Mouse (Mus musculus) limb, embryonic 10.5 days (tissue): ENCODE data around the gene Ercc4. TPM values are rescaled to one million over a fixed set of nuclear protein-coding genes. Genes with fewer than 3 reads are reported as not detected.

Experiments used
- DNase-seq: peaks from one replicate; pipeline ENCODE4 v3.0.0-alpha.2; 2017; ENCODE audit warnings: low spot score
- H3K27ac ChIP-seq: fragments of 300-500 bp; sonication (generic); 2 replicates; pipeline ENCODE4 v1.5.1; 2016; ENCODE audit warnings: mild to moderate bottlenecking
- H3K27me3 ChIP-seq: fragments of 300-500 bp; sonication (generic); 2 replicates; pipeline ENCODE4 v1.6.1; 2016; ENCODE audit warnings: low read depth, mild to moderate bottlenecking; ENCODE audit not compliant: poor library complexity, severe bottlenecking
- H3K36me3 ChIP-seq: fragments of 300-500 bp; sonication (generic); 2 replicates; pipeline ENCODE4 v1.6.1; 2016; ENCODE audit warnings: mild to moderate bottlenecking, moderate library complexity
- H3K4me1 ChIP-seq: fragments of 300-500 bp; sonication (generic); 2 replicates; pipeline ENCODE4 v1.6.1; 2016
- H3K4me3 ChIP-seq: fragments of 300-500 bp; sonication (generic); 2 replicates; pipeline ENCODE4 v1.5.1; 2016; ENCODE audit warnings: mild to moderate bottlenecking, moderate library complexity
- H3K9me3 ChIP-seq: fragments of 300-500 bp; sonication (generic); replicated peaks from 2 replicates; pipeline ENCODE4 v1.6.1; 2016; ENCODE audit warnings: mild to moderate bottlenecking
- whole genome bisulfite sequencing: fragments of 180-500 bp; shearing (Covaris S2); methylation state at CpG from one replicate; pipeline ENCODE4 v1.1.7; 2016; 5-methylcytosine and 5-hydroxymethylcytosine counted together
- polyA plus RNA-seq: library from polyadenylated mRNA; unstranded; fragments of >200 nt; fragmentation: Nextera tagmentation; extraction: Ambion mirVana; gene quantifications from 2 replicates; pipeline ENCODE4 v1.2.1, GENCODE M21; 2016

The Ercc4 gene
- polyA plus RNA-seq, 1 experiment from 2014 or later = 12.2 TPM

DNA sequence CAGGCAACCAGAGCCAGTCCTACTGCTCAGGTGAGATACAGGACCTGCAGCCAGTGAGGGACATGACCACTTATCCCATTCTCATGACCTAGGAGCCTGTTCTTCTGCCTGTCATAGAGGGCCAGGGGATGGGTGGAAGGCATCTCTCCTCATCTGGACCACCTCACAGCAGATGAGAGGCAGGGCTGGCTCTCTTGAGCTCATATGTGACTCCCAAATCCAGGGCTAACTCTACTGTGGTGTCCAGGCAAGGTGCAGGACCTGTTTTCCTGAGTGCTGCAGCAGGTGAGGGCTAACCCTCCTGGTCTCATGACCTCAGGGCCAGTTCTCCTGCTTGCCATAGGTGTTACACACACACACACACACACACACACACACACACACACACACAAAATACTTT lies 44.9 kb downstream of the Ercc4 start:
- no peak for DNase-seq
- 0 out of 2 replicates have a peak, but pooled peaks cover 4% of the 10 kb centered on the region for H3K4me1 ChIP-seq
- no peak overlapping the region for H3K4me3 ChIP-seq
- H3K27ac ChIP-seq = no peak overlapping the region
- no peaks in the 10 kb centered on the region for H3K27me3 ChIP-seq
- H3K36me3 ChIP-seq = peaks cover 7% of the 10 kb centered on the region; the same call in 1 of the 2 replicates
- H3K9me3 ChIP-seq = no peaks in the 10 kb centered on the region

DNA sequence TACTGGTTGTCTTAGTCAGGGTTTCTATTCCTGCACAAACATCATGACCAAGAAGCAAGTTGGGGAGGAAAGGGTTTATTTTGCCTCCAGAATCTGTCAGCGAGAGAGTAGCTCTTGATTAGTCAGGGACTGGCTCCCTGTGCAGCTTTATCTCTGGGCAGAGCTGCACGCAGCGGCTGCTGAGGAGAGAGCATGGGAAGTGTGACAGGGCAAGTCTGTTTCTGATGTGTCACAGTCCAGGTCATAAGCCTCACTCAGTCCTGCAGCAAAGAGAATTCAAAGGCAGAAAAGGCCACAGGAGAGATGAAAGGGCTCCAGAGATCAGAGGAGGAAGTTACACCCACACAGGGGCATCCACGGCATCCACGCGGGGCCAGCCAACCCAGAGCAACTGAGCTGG lies 47.8 kb downstream of the Ercc4 start:
- WGBS = 40% methylated on average over 6 of the region's 6 CpGs

GRCm38 (mm10) chr16:13158153-13158670 lies 48.7 kb downstream of the Ercc4 start:
- Histone ChIP-seq H3K4me1 (0 out of 2 replicates have a peak, but pooled peaks cover 4% of the 10 kb centered on the region), H3K27ac (no peak overlapping the region), H3K4me3 (no peak overlapping the region), H3K9me3 (no peaks in the 10 kb centered on the region), H3K36me3 (no peaks in the 10 kb centered on the region), H3K27me3 (no peaks in the 10 kb centered on the region)
- 56% methylated on average over 3 of the region's 3 CpGs for WGBS
- no peak for DNase-seq

More for the DNA sequence above, 47.8 kb downstream of the Ercc4 start:
- H3K36me3 ChIP-seq = no peaks in the 10 kb centered on the region
- H3K27me3 ChIP-seq = no peaks in the 10 kb centered on the region
- H3K9me3 ChIP-seq = no peaks in the 10 kb centered on the region
- DNase-seq = no peak
- no peak overlapping the region for H3K4me3 ChIP-seq
- H3K4me1 ChIP-seq = 0 out of 2 replicates have a peak, but pooled peaks cover 4% of the 10 kb centered on the region
- H3K27ac ChIP-seq = no peak overlapping the region

- 48% methylated on average over 13 of the region's 13 CpGs for WGBS
- DNase-seq = no peak
- H3K4me3 ChIP-seq = no peak overlapping the region
Measured at GRCm38 (mm10) chr16:13158906-13159889, 49.7 kb downstream of the Ercc4 start.

GRCm38 (mm10) chr16:13159927-13160644 lies 50.6 kb downstream of the Ercc4 start:
- Histone ChIP-seq H3K9me3 (no peaks in the 10 kb centered on the region), H3K36me3 (no peaks in the 10 kb centered on the region), H3K4me3 (peak overlapping the region; percentile 47), H3K27ac (no peak overlapping the region), H3K4me1 (0 out of 2 replicates have a peak, but pooled peaks cover 4% of the 10 kb centered on the region), H3K27me3 (no peaks in the 10 kb centered on the region)
- DNase-seq = peak; percentile 92
- WGBS = 7% methylated on average over 29 of the region's 29 CpGs

More at GRCm38 (mm10) chr16:13158906-13159889, 49.7 kb downstream of the Ercc4 start:
- no peak overlapping the region for H3K27ac ChIP-seq
- H3K9me3 ChIP-seq = no peaks in the 10 kb centered on the region
- no peaks in the 10 kb centered on the region for H3K27me3 ChIP-seq
- no peaks in the 10 kb centered on the region for H3K36me3 ChIP-seq
- 0 out of 2 replicates have a peak, but pooled peaks cover 4% of the 10 kb centered on the region for H3K4me1 ChIP-seq

- WGBS = 81% methylated on average over 5 of the region's 5 CpGs
- DNase-seq = no peak
- Histone ChIP-seq H3K36me3 (no peaks in the 10 kb centered on the region), H3K27ac (no peak overlapping the region), H3K27me3 (no peaks in the 10 kb centered on the region), H3K9me3 (no peaks in the 10 kb centered on the region), H3K4me3 (no peak overlapping the region), H3K4me1 (0 out of 2 replicates have a peak, but pooled peaks cover 4% of the 10 kb centered on the region)
Measured at GRCm38 (mm10) chr16:13161516-13161915, 52.0 kb downstream of the Ercc4 start.

GRCm38 (mm10) chr16:13167731-13168130 lies 58.2 kb downstream of the Ercc4 start:
- H3K27ac ChIP-seq = no peak overlapping the region
- no peak overlapping the region for H3K4me3 ChIP-seq
- no peaks in the 10 kb centered on the region for H3K4me1 ChIP-seq
- no peaks in the 10 kb centered on the region for H3K27me3 ChIP-seq
- no peaks in the 10 kb centered on the region for H3K9me3 ChIP-seq
- H3K36me3 ChIP-seq = no peaks in the 10 kb centered on the region
- DNase-seq = no peak
- 81% methylated on average over 3 of the region's 3 CpGs for WGBS

GRCm38 (mm10) chr16:13173055-13173742 lies 63.7 kb downstream of the Ercc4 start:
- H3K27me3 ChIP-seq = no peaks in the 10 kb centered on the region
- DNase-seq = no peak
- WGBS = 92% methylated on average over 5 of the region's 5 CpGs

DNA sequence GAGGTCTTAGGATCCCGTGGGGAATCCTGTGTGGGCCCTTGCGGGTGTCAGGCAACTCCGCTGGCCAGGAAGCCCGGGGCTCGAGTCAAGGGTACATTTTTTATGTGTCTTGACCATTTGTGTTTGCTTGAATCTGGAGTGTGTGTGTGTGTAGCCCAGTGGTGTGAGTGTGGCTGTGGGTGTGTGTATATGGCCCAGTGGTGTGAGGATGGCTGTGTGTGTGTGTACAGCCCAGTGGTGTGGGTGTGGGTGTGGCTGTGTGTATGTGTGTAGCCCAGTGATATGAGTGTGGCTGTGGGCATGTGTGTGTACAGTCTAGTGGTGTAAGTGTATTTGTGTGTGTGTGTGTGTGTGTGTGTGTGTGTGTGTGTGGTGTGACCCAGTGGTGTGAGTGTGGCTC lies 73.0 kb downstream of the Ercc4 start:
- no peak for DNase-seq
- Histone ChIP-seq H3K27me3 (no peaks in the 10 kb centered on the region), H3K9me3 (no peaks in the 10 kb centered on the region), H3K4me1 (no peaks in the 10 kb centered on the region), H3K4me3 (no peak overlapping the region), H3K27ac (no peak overlapping the region), H3K36me3 (no peaks in the 10 kb centered on the region)
- over 99% methylated on average over 5 of the region's 5 CpGs for WGBS

More at GRCm38 (mm10) chr16:13173055-13173742, 63.7 kb downstream of the Ercc4 start:
- Histone ChIP-seq H3K4me3 (no peak overlapping the region), H3K4me1 (no peaks in the 10 kb centered on the region), H3K27ac (no peak overlapping the region), H3K36me3 (no peaks in the 10 kb centered on the region), H3K9me3 (no peaks in the 10 kb centered on the region)

- WGBS = 84% methylated on average over 4 of the region's 4 CpGs
- no peak overlapping the region for H3K27ac ChIP-seq
Measured at GRCm38 (mm10) chr16:13183182-13183742, 73.8 kb downstream of the Ercc4 start.

GRCm38 (mm10) chr16:13184381-13184780 lies 74.9 kb downstream of the Ercc4 start:
- no peak overlapping the region for H3K27ac ChIP-seq
- WGBS = 93% methylated on average over 3 of the region's 3 CpGs
- DNase-seq = no peak
- H3K4me3 ChIP-seq = no peak overlapping the region
- no peaks in the 10 kb centered on the region for H3K36me3 ChIP-seq
- H3K9me3 ChIP-seq = no peaks in the 10 kb centered on the region
- peaks cover 2% of the 10 kb centered on the region; the same call in 1 of the 2 replicates for H3K4me1 ChIP-seq
- H3K27me3 ChIP-seq = no peaks in the 10 kb centered on the region

More at GRCm38 (mm10) chr16:13183182-13183742, 73.8 kb downstream of the Ercc4 start:
- H3K4me3 ChIP-seq = no peak overlapping the region
- no peak for DNase-seq
- no peaks in the 10 kb centered on the region for H3K9me3 ChIP-seq
- H3K27me3 ChIP-seq = no peaks in the 10 kb centered on the region
- H3K36me3 ChIP-seq = no peaks in the 10 kb centered on the region
- no peaks in the 10 kb centered on the region for H3K4me1 ChIP-seq
